Mouse (Mus musculus) liver, adult 2 months (tissue): ENCODE measurements around the gene Rln3. TPM values are rescaled to one million over a fixed set of nuclear protein-coding genes. Genes with fewer than 3 reads are reported as not detected.

Experiments used
- DNase-seq: peaks from one replicate; pipeline ENCODE4 v3.0.0-alpha.2; 2011; ENCODE audit warnings: low read depth, low spot score; ENCODE audit errors: extremely low read depth
- H3K27ac ChIP-seq: fragments of 200-500 bp; replicated peaks from 2 replicates; pipeline ENCODE4 v1.5.1; 2012; ENCODE audit warnings: low read depth, mild to moderate bottlenecking, control low read depth, inconsistent platforms, low read length; ENCODE audit not compliant: insufficient read depth
- H3K27me3 ChIP-seq: fragments of 200-500 bp; 2 replicates; pipeline ENCODE4 v1.6.1; 2012; ENCODE audit warnings: mild to moderate bottlenecking, moderate library complexity, low read length, inconsistent platforms; ENCODE audit not compliant: control insufficient read depth, insufficient read depth
- H3K36me3 ChIP-seq: fragments of 200-500 bp; 2 replicates; pipeline ENCODE4 v1.6.1; 2012; ENCODE audit warnings: low read length, inconsistent platforms; ENCODE audit not compliant: control insufficient read depth, insufficient read depth
- H3K4me1 ChIP-seq: fragments of 200-500 bp; 2 replicates; pipeline ENCODE4 v1.6.1; 2011; ENCODE audit warnings: low read length; ENCODE audit not compliant: control insufficient read depth, insufficient read depth
- H3K4me3 ChIP-seq: fragments of 200-500 bp; 2 replicates; pipeline ENCODE4 v1.5.1; 2011; ENCODE audit warnings: low read depth, mild to moderate bottlenecking, control low read depth, low read length, moderate library complexity; ENCODE audit not compliant: insufficient read depth
- H3K79me2 ChIP-seq: fragments of 200-500 bp; 2 replicates; pipeline ENCODE4 v1.6.1; 2012; ENCODE audit warnings: inconsistent platforms, mild to moderate bottlenecking, low read length, moderate library complexity; ENCODE audit not compliant: control insufficient read depth, insufficient read depth
- H3K9ac ChIP-seq: fragments of 200-500 bp; 2 replicates; pipeline ENCODE4 v1.6.1; 2012; ENCODE audit warnings: low read depth, mild to moderate bottlenecking, control low read depth, inconsistent platforms, low read length
- CTCF ChIP-seq: fragments of 200-500 bp; IDR thresholded peaks from 2 replicates; pipeline ENCODE4 v1.5.1; 2011; ENCODE audit warnings: low read depth, low read length, control low read depth
- POLR2A ChIP-seq: fragments of 200-500 bp; IDR thresholded peaks from 2 replicates; pipeline ENCODE4 v1.6.1; 2011; ENCODE audit warnings: low read length, control low read depth; ENCODE audit not compliant: insufficient read depth; ENCODE audit errors: extremely low read depth
- WGBS: fragments of 180-500 bp; shearing (Covaris S2); methylation state at CpG from one replicate; pipeline ENCODE4 v1.1.7; 2018; 5-methylcytosine and 5-hydroxymethylcytosine counted together
- polyA plus RNA-seq: library from polyadenylated mRNA; depleted of rRNA; stranded (reverse); fragments of >200 nt; gene quantifications from 2 replicates; pipeline ENCODE4 v1.2.3, GENCODE M21; 2012
- total RNA-seq: library from RNA; depleted of rRNA; stranded (reverse); fragments of >200 nt; gene quantifications from 2 replicates; pipeline ENCODE4 v1.2.3, GENCODE M21; 2014

Rln3 gene
- total and polyA plus RNA-seq, 2 experiments: not detected

GRCm38 (mm10) chr8:84063861-84064610, 19.2 kb upstream of the Rln3 start:
- Histone ChIP-seq H3K9ac (no peak overlapping the region), H3K4me1 (peaks cover 12% of the 10 kb centered on the region), H3K27me3 (no peaks in the 10 kb centered on the region), H3K79me2 (peaks cover 8% of the 10 kb centered on the region; the same call in 1 of the 2 replicates), H3K36me3 (no peaks in the 10 kb centered on the region), H3K27ac (no peak overlapping the region), H3K4me3 (no peak overlapping the region)
- no peak for DNase-seq
- no peak for TF ChIP-seq POLR2A
- TF ChIP-seq CTCF: no peak
- WGBS: 71% methylated on average over 8 of the region's 8 CpGs

- no peaks in the 10 kb centered on the region; the same call in 1 of the 2 replicates for H3K27me3 ChIP-seq
- H3K4me1 ChIP-seq: no peaks in the 10 kb centered on the region
- 77% methylated on average over 2 of the region's 2 CpGs for WGBS
- no peaks in the 10 kb centered on the region for H3K79me2 ChIP-seq
- H3K36me3 ChIP-seq: no peaks in the 10 kb centered on the region
- TF ChIP-seq CTCF (no peak), POLR2A (no peak)
- no peak for DNase-seq
- H3K27ac ChIP-seq: no peak overlapping the region
- H3K9ac ChIP-seq: no peak overlapping the region
- H3K4me3 ChIP-seq: no peak overlapping the region
Observed at GRCm38 (mm10) chr8:84060245-84060644, 15.4 kb upstream of the Rln3 start.

- no peaks in the 10 kb centered on the region; the same call in 1 of the 2 replicates for H3K27me3 ChIP-seq
- no peak overlapping the region for H3K27ac ChIP-seq
- no peaks in the 10 kb centered on the region for H3K4me1 ChIP-seq
- DNase-seq: no peak
- WGBS: 90% methylated on average over 2 of the region's 2 CpGs
- TF ChIP-seq POLR2A (no peak), CTCF (0 out of 2 replicates have a peak, but pooled peaks have one; percentile 15)
- H3K9ac ChIP-seq: no peak overlapping the region
- H3K79me2 ChIP-seq: no peaks in the 10 kb centered on the region
- no peak overlapping the region for H3K4me3 ChIP-seq
- H3K36me3 ChIP-seq: no peaks in the 10 kb centered on the region
Observed at GRCm38 (mm10) chr8:84059226-84059625, 14.4 kb upstream of the Rln3 start.

- H3K9ac ChIP-seq: no peak overlapping the region
- no peak for TF ChIP-seq POLR2A
- WGBS: 96% methylated on average over 1 of the region's 1 CpGs
Observed at GRCm38 (mm10) chr8:84057827-84058226, 13.0 kb upstream of the Rln3 start.

GRCm38 (mm10) chr8:84053229-84053628, 8.4 kb upstream of the Rln3 start:
- H3K4me1 ChIP-seq: no peaks in the 10 kb centered on the region
- H3K4me3 ChIP-seq: no peak overlapping the region
- no peak overlapping the region for H3K27ac ChIP-seq
- 93% methylated on average over 5 of the region's 5 CpGs for WGBS
- no peak for DNase-seq
- no peaks in the 10 kb centered on the region for H3K36me3 ChIP-seq
- no peak overlapping the region for H3K9ac ChIP-seq
- no peaks in the 10 kb centered on the region; the same call in 1 of the 2 replicates for H3K27me3 ChIP-seq
- H3K79me2 ChIP-seq: no peaks in the 10 kb centered on the region
- no peak for TF ChIP-seq POLR2A

More at GRCm38 (mm10) chr8:84057827-84058226, 13.0 kb upstream of the Rln3 start:
- H3K27ac ChIP-seq: no peak overlapping the region
- no peaks in the 10 kb centered on the region for H3K36me3 ChIP-seq
- H3K79me2 ChIP-seq: no peaks in the 10 kb centered on the region
- no peak overlapping the region for H3K4me3 ChIP-seq
- DNase-seq: no peak
- no peaks in the 10 kb centered on the region; the same call in 1 of the 2 replicates for H3K27me3 ChIP-seq
- no peaks in the 10 kb centered on the region for H3K4me1 ChIP-seq

- Histone ChIP-seq H3K4me1 (no peaks in the 10 kb centered on the region), H3K4me3 (no peak overlapping the region), H3K79me2 (no peaks in the 10 kb centered on the region), H3K9ac (no peak overlapping the region), H3K27ac (no peak overlapping the region), H3K36me3 (no peaks in the 10 kb centered on the region), H3K27me3 (no peaks in the 10 kb centered on the region; the same call in 1 of the 2 replicates)
- DNase-seq: no peak
- TF ChIP-seq CTCF (no peak), POLR2A (no peak)
- 24% methylated on average over 3 of the region's 3 CpGs for WGBS
Observed at GRCm38 (mm10) chr8:84052746-84053145, 7.9 kb upstream of the Rln3 start.
